ENCODE assay signal across 9 mouse cellular contexts in the genomic region with DNA sequence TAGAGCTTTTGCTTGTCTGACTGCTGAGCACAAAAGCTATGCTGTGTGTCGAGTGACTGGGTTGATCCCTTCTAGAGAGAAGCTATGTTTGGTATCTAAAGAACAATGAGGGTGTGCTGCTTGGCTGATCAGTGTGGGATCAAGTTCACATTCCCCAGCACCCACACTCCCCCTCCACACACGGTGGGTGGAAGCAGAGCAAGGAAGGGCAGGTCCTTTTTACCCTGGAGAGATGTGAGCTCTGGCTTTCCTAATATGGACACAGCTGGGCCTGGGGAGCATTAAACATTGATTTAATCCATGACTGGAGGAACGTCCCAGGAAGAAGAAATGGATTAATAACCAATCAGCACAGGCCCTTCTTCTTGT.
DNase-seq lines count a peak whose midpoint lies in the region; ATAC-seq and TF ChIP-seq lines count a peak whose summit lies in the region.
"Had no signal": no experiment of that assay in that cellular context is flagged by ENCODE, and none has a peak within 500 bp of the region (broad histone marks: within the 10 kb centered on the region; RNA-seq: fewer than 3 reads in every experiment).

No protein-coding gene starts in this region.

- H3K36me3 ChIP-seq in liver, embryonic 12.5 days = no peaks in the 10 kb centered on the region
- H3K36me3 ChIP-seq in liver, embryonic 11.5 days (ENCODE audit: control insufficient read depth, insufficient read depth, low read length) = no peaks in the 10 kb centered on the region
- H3K36me3 ChIP-seq in embryonic facial prominence, embryonic 13.5 days = 0 out of 2 replicates have a peak, but pooled peaks cover 8% of the 10 kb centered on the region
- H3K36me3 ChIP-seq in intestine, embryonic 15.5 days = no peaks in the 10 kb centered on the region
- H3K36me3 ChIP-seq in myocyte (ENCODE audit: control insufficient read depth, insufficient read depth) = no peaks in the 10 kb centered on the region
- H3K36me3 ChIP-seq: midbrain, embryonic 15.5 days had no signal

- no peak overlapping the region for H3K4me3 ChIP-seq in liver, embryonic 12.5 days
- H3K4me3 ChIP-seq in liver, embryonic 11.5 days (ENCODE audit: low read depth, low read length) = no peak overlapping the region
- no peak overlapping the region for H3K4me3 ChIP-seq in embryonic facial prominence, embryonic 13.5 days
- H3K4me3 ChIP-seq in intestine, embryonic 15.5 days (replicated peaks) = no peak overlapping the region
- no peak overlapping the region for H3K4me3 ChIP-seq in myocyte
- H3K4me3 ChIP-seq: midbrain, embryonic 15.5 days had no signal

- no peak for DNase-seq in liver, embryonic 11.5 days (ENCODE audit: low spot score)
- no peak for DNase-seq in B cell, adult 2 months
- no peak for DNase-seq in frontal cortex, adult 2 months (ENCODE audit: extremely low spot score in 1 of 2, low spot score in 1 of 2)

- no peaks in the 10 kb centered on the region for H3K79me2 ChIP-seq in myocyte (ENCODE audit: control insufficient read depth, insufficient read depth)

- H3ac ChIP-seq in myocyte (ENCODE audit: control insufficient read depth, insufficient read length) = no peak overlapping the region

- no peaks in the 10 kb centered on the region for H3K27me3 ChIP-seq in liver, embryonic 12.5 days (replicated peaks)
- no peaks in the 10 kb centered on the region for H3K27me3 ChIP-seq in liver, embryonic 11.5 days (replicated peaks; ENCODE audit: control insufficient read depth, insufficient read depth, low read length)
- no peaks in the 10 kb centered on the region for H3K27me3 ChIP-seq in embryonic facial prominence, embryonic 13.5 days
- no peaks in the 10 kb centered on the region for H3K27me3 ChIP-seq in intestine, embryonic 15.5 days (replicated peaks)
- H3K27me3 ChIP-seq in myocyte (ENCODE audit: control insufficient read depth, insufficient read depth, insufficient read length) = no peaks in the 10 kb centered on the region
- H3K27me3 ChIP-seq: midbrain, embryonic 15.5 days had no signal

- H3K9me3 ChIP-seq in liver, embryonic 12.5 days (replicated peaks) = no peaks in the 10 kb centered on the region
- H3K9me3 ChIP-seq in liver, embryonic 11.5 days (ENCODE audit: control insufficient read depth, low read length) = no peaks in the 10 kb centered on the region
- no peaks in the 10 kb centered on the region for H3K9me3 ChIP-seq in embryonic facial prominence, embryonic 13.5 days
- no peaks in the 10 kb centered on the region for H3K9me3 ChIP-seq in intestine, embryonic 15.5 days
- H3K9me3 ChIP-seq: midbrain, embryonic 15.5 days had no signal

- WGBS in liver, embryonic 12.5 days (ENCODE audit: insufficient replicate concordance) = 30% methylated on average over 3 of the region's 3 CpGs
- WGBS in liver, embryonic 11.5 days = 33% methylated on average over 3 of the region's 3 CpGs
- WGBS in embryonic facial prominence, embryonic 13.5 days = 5% methylated on average over 3 of the region's 3 CpGs
- WGBS in intestine, embryonic 15.5 days = 11% methylated on average over 3 of the region's 3 CpGs

- H3K27ac ChIP-seq in liver, embryonic 12.5 days = peak overlapping the region; percentile 16; the same call in 1 of the 2 replicates
- H3K27ac ChIP-seq in liver, embryonic 11.5 days (ENCODE audit: low read depth, low read length) = no peak overlapping the region
- peak overlapping the region; percentile 62 for H3K27ac ChIP-seq in embryonic facial prominence, embryonic 13.5 days
- H3K27ac ChIP-seq in intestine, embryonic 15.5 days = peak overlapping the region; percentile 72
- H3K27ac ChIP-seq: midbrain, embryonic 15.5 days had no signal

- no peak overlapping the region for H3K4me2 ChIP-seq in liver, embryonic 12.5 days
- H3K4me2 ChIP-seq in liver, embryonic 11.5 days = no peak overlapping the region
- H3K4me2 ChIP-seq in embryonic facial prominence, embryonic 13.5 days = no peak overlapping the region
- H3K4me2 ChIP-seq in intestine, embryonic 15.5 days (replicated peaks) = 0 out of 2 replicates have a peak overlapping the region, but pooled peaks have one; percentile 14
- peak overlapping the region; percentile 7 for H3K4me2 ChIP-seq in myocyte (ENCODE audit: low read depth)
- H3K4me2 ChIP-seq: midbrain, embryonic 15.5 days had no signal

- no peak for TF ChIP-seq POLR2A in myocyte (IDR thresholded peaks at IDR 0.05; ENCODE audit: insufficient read length, low read depth)

- 0 out of 2 replicates have a peak, but pooled peaks cover 16% of the 10 kb centered on the region for H3K4me1 ChIP-seq in liver, embryonic 12.5 days
- no peaks in the 10 kb centered on the region for H3K4me1 ChIP-seq in liver, embryonic 11.5 days (replicated peaks; ENCODE audit: control insufficient read depth, insufficient read depth, low read length)
- peaks cover 40% of the 10 kb centered on the region for H3K4me1 ChIP-seq in embryonic facial prominence, embryonic 13.5 days
- peaks cover 22% of the 10 kb centered on the region for H3K4me1 ChIP-seq in intestine, embryonic 15.5 days (replicated peaks)
- H3K4me1 ChIP-seq: midbrain, embryonic 15.5 days had no signal

- ATAC-seq in liver, embryonic 12.5 days = no peak
- ATAC-seq in liver, embryonic 11.5 days (replicated peaks; ENCODE audit: low FRiP score) = no peak
- peak; percentile 56; the same call in 1 of the 2 replicates for ATAC-seq in embryonic facial prominence, embryonic 13.5 days (ENCODE audit: insufficient number of reproducible peaks, insufficient read depth, low FRiP score, low TSS enrichment, low read depth)
- peak; percentile 72 for ATAC-seq in intestine, embryonic 15.5 days
- no peak for ATAC-seq in CD4-positive, CD25-positive, alpha-beta regulatory T cell, adult 4 months

- H3K9ac ChIP-seq in liver, embryonic 12.5 days = no peak overlapping the region
- H3K9ac ChIP-seq in liver, embryonic 11.5 days (ENCODE audit: low read depth, low read length) = no peak overlapping the region
- no peak overlapping the region for H3K9ac ChIP-seq in embryonic facial prominence, embryonic 13.5 days
- H3K9ac ChIP-seq in intestine, embryonic 15.5 days = no peak overlapping the region
- H3K9ac ChIP-seq: midbrain, embryonic 15.5 days had no signal

TF ChIP-seq in myocyte, 11 proteins besides CTCF, POLR2A, EP300 and RAD21:
- TF ChIP-seq REST (IDR thresholded peaks at IDR 0.05; ENCODE audit: insufficient read depth, insufficient read length) (no peak), MYOD1 (IDR thresholded peaks at IDR 0.05; ENCODE audit: control insufficient read depth in 1 of 3, insufficient read length in 2 of 3, low read depth in 2 of 3) (peak in 1 of 3 experiments; percentile 39), E2F4 (IDR thresholded peaks at IDR 0.05; ENCODE audit: insufficient read depth) (no peak), MYOG (IDR thresholded peaks at IDR 0.05; ENCODE audit: control insufficient read depth in 1 of 3, insufficient read depth in 1 of 3, insufficient read length in 2 of 3, low read depth in 2 of 3) (peak in 1 of 3 experiments; percentile 46), USF1 (IDR thresholded peaks at IDR 0.05; ENCODE audit: low read depth) (no peak), TCF12 (IDR thresholded peaks at IDR 0.05; ENCODE audit: insufficient read depth, poor library complexity, severe bottlenecking) (no peak), MAX (IDR thresholded peaks at IDR 0.05; ENCODE audit: low read depth) (no peak), POLR2AphosphoS2 (IDR thresholded peaks at IDR 0.05; ENCODE audit: insufficient read length, low read depth) (no peak), SRF (IDR thresholded peaks at IDR 0.05; ENCODE audit: control insufficient read depth, insufficient read length, low read depth) (peak; percentile 92), CEBPB (IDR thresholded peaks at IDR 0.05; ENCODE audit: insufficient read depth, poor library complexity, severe bottlenecking) (no peak), TCF3 (IDR thresholded peaks at IDR 0.05; ENCODE audit: insufficient read length, low read depth) (no peak)

Comparison
In these comparisons a context has a peak if more than half of its experiments do, and no peak if none do; other contexts are left out.
1. ATAC-seq: peak in embryonic facial prominence, embryonic 13.5 days (single experiment) and intestine, embryonic 15.5 days (single experiment); none in liver, embryonic 12.5 days (single experiment), liver, embryonic 11.5 days (single experiment) and CD4-positive, CD25-positive, alpha-beta regulatory T cell, adult 4 months (single experiment).
2. H3K4me2 ChIP-seq: peak in intestine, embryonic 15.5 days (single experiment) and myocyte (single experiment); none in liver, embryonic 12.5 days (single experiment), liver, embryonic 11.5 days (single experiment) and embryonic facial prominence, embryonic 13.5 days (single experiment).